Mouse (Mus musculus): ENCODE measurements at regions not wholly inside any gene's neighbourhood (a gene's known extent, or its start where the extent isn't known, plus 50 kb on each side); places are given as distances from the start of the nearest gene placed in this dataset.

GRCm38 (mm10) chr14:95241946-95242345 is 639.1 kb upstream of the 4921530L21Rik start:
- DNase-seq, result no peak

- DNase-seq, result no peak
Observed at GRCm38 (mm10) chr14:95248859-95249258, 632.2 kb upstream of the 4921530L21Rik start.

- DNase-seq, result no peak
Observed at GRCm38 (mm10) chr14:95256110-95256509, 624.9 kb upstream of the 4921530L21Rik start.

GRCm38 (mm10) chr14:95281431-95281830 is 599.6 kb upstream of the 4921530L21Rik start:
- no peak for DNase-seq

- no peak for DNase-seq
Observed at GRCm38 (mm10) chr14:95282016-95282415, 599.0 kb upstream of the 4921530L21Rik start.

- no peak for DNase-seq
Observed at GRCm38 (mm10) chr14:95314134-95314924, 566.7 kb upstream of the 4921530L21Rik start.

GRCm38 (mm10) chr14:95356968-95357367 is 524.1 kb upstream of the 4921530L21Rik start:
- peak; percentile 34 for DNase-seq

Data from right cerebral cortex, adult 18-20 months (tissue).